Mouse (Mus musculus) induced T-regulatory cell, adult 2 months (primary cell): Measurements from ENCODE around the gene 4930404H24Rik.

Experiments
- DNase-seq: peaks from one replicate; pipeline ENCODE4 v3.0.0-alpha.2; 2012; ENCODE audit warnings: low read depth

4930404H24Rik gene

GRCm38 (mm10) chr2:153529931-153530766 lies 37.6 kb downstream of the 4930404H24Rik start, which contains the start of gene Nol4l:
Gene Nol4l, minus strand, starts transcription at chr2:153529971.
- DNase-seq, result peak; percentile 43

- DNase-seq, result peak; percentile 47
These were observed 38.4 kb downstream of the 4930404H24Rik start for GRCm38 (mm10) chr2:153530948-153531347.

GRCm38 (mm10) chr2:153533981-153534380 lies 41.4 kb downstream of the 4930404H24Rik start:
- DNase-seq, result no peak

GRCm38 (mm10) chr2:153538898-153539297 lies 46.3 kb downstream of the 4930404H24Rik start:
- DNase-seq, result no peak

DNA sequence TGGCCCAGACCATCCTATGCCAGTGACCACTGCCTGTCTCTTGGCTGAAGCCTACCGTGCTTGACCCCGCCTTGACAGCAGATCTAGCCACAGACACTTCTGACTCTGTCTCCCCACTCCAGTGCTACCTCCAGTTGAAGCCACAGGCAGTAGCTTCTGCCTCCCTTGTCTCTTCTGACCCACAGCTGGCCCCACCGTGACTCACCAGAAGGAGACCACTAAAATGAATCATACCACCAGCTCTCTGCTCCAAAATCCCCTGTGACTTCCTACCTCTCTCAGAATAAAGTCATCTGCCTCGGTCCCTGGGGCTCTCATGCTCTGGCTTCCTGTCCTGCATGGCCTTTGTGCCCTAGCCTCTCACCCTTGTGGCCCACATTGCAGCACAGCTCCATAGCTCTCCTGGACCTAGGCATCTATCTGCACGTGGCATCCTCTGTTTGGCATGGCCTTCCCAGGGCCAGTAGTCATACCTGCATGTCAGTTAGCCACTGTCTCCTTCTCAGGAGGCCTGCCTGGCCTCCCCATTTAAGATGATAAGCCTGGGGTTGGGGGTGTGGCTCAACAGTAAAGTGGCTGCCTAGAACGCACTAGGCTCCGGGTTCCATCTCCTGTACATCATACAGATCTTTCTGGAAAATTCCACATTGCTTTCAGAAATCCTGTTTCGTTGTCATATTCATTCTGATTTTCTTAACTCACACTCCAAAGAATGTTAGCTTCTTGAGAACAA lies 50.5 kb downstream of the 4930404H24Rik start:
- DNase-seq, result no peak
